Mouse (Mus musculus): ENCODE measurements at regions not wholly inside any gene's neighbourhood (a gene's known extent, or its start where the extent isn't known, plus 50 kb on each side); places are given as distances from the start of the nearest gene placed in this dataset.

DNA sequence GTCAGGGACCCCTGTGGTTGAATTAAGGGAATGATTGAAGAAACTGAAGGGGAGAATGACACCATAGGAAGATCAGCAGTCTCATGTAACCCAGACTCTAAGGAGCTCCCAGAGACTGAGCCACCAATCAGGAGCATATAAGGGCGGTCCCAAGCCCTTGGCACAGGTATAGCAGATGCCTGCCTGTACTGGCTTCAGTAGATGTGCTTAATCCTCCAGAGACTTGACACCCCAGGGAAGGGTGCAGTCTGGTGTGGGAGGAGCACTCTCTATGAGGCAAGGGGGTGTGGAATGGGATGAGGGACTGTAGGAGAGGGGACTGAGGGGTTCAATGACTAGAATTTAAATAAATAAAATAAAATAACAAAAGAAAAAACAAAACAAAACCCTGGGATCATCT lies 298.7 kb downstream of the Ppp1r3a start:
- TF ChIP-seq CHD2 (IDR thresholded peaks at IDR 0.05; ENCODE audit: low read depth, low read length): no peak
- no peak for TF ChIP-seq MAFK (IDR thresholded peaks at IDR 0.05; ENCODE audit: insufficient read depth, low read depth, low read length)

Data from ES-E14 (cell line).